Mouse (Mus musculus): ENCODE results near the gene Itga7.

- TF ChIP-seq EP300 (IDR thresholded peaks at IDR 0.05; ENCODE audit: low read depth) (no peak), CTCF (IDR thresholded peaks at IDR 0.05; ENCODE audit: low read depth) (0 out of 2 replicates have a peak, but pooled peaks have one; percentile 7)
Observed at GRCm38 (mm10) chr10:128934997-128935787, 1.6 kb downstream of the Itga7 start.

Data from heart, postnatal 0 days (tissue).